Mouse (Mus musculus): ENCODE results near the gene Vps53. TPM values are rescaled to one million over a fixed set of nuclear protein-coding genes. Genes with fewer than 3 reads are reported as not detected.
"Not testable (repeated sequence)": the region's sequence is repeated elsewhere in the genome, so short reads cannot be mapped to it uniquely, and the experiment has no call there.

The Vps53 gene
- total RNA-seq (2015; ENCODE audit: low replicate concordance) (9.4 and 14.6 TPM in 2 replicates), total RNA-seq (2017; ENCODE audit: low replicate concordance) (13.0 and 13.1 TPM in 2 replicates)

- ATAC-seq (replicated peaks; ENCODE audit: low FRiP score, poor library complexity, severe bottlenecking): peak; percentile 93
Measured at GRCm38 (mm10) chr11:76179495-76180145, at the start of gene Vps53, which contains the start of gene Fam57a. Vps53 (minus strand) TSS chr11:76179647. Fam57a (plus strand) TSS chr11:76179671.

GRCm38 (mm10) chr11:76225051-76225450, 45.6 kb upstream of the Vps53 start:
- ATAC-seq (replicated peaks; ENCODE audit: low FRiP score, poor library complexity, severe bottlenecking): no peak

- ATAC-seq (replicated peaks; ENCODE audit: low FRiP score, poor library complexity, severe bottlenecking): no peak
Measured at GRCm38 (mm10) chr11:76224631-76225030, 45.2 kb upstream of the Vps53 start.

- ATAC-seq (replicated peaks; ENCODE audit: low FRiP score, poor library complexity, severe bottlenecking): peak; percentile 98
Measured at GRCm38 (mm10) chr11:76217390-76217800, 37.9 kb upstream of the Vps53 start, which contains the start of the genes Dbil5 and Gemin4. Dbil5 (plus strand) TSS chr11:76217608. Gemin4 (minus strand) TSS chr11:76217664.

- 0 out of 2 replicates have a peak, but pooled peaks have one; percentile 24 for ATAC-seq (replicated peaks; ENCODE audit: low FRiP score, poor library complexity, severe bottlenecking)
Measured at GRCm38 (mm10) chr11:76216681-76217389, 37.4 kb upstream of the Vps53 start.

GRCm38 (mm10) chr11:76216049-76216540, 36.6 kb upstream of the Vps53 start:
- no peak for ATAC-seq (replicated peaks; ENCODE audit: low FRiP score, poor library complexity, severe bottlenecking)

- no peak for ATAC-seq (replicated peaks; ENCODE audit: low FRiP score, poor library complexity, severe bottlenecking)
Measured at GRCm38 (mm10) chr11:76215011-76215410, 35.6 kb upstream of the Vps53 start.

GRCm38 (mm10) chr11:76213841-76214240, 34.4 kb upstream of the Vps53 start:
- ATAC-seq (replicated peaks; ENCODE audit: low FRiP score, poor library complexity, severe bottlenecking): no peak

GRCm38 (mm10) chr11:76211595-76211994, 32.1 kb upstream of the Vps53 start:
- not testable (repeated sequence) for ATAC-seq (replicated peaks; ENCODE audit: low FRiP score, poor library complexity, severe bottlenecking)

GRCm38 (mm10) chr11:76210228-76210985, 31.0 kb upstream of the Vps53 start:
- ATAC-seq (replicated peaks; ENCODE audit: low FRiP score, poor library complexity, severe bottlenecking): no peak

- ATAC-seq (replicated peaks; ENCODE audit: low FRiP score, poor library complexity, severe bottlenecking): no peak
Measured at GRCm38 (mm10) chr11:76206793-76207192, 27.3 kb upstream of the Vps53 start.

GRCm38 (mm10) chr11:76201761-76202674, 22.6 kb upstream of the Vps53 start:
- ATAC-seq (replicated peaks; ENCODE audit: low FRiP score, poor library complexity, severe bottlenecking): peak; percentile 88

- ATAC-seq (replicated peaks; ENCODE audit: low FRiP score, poor library complexity, severe bottlenecking): no peak
Measured at GRCm38 (mm10) chr11:76196977-76197469, 17.6 kb upstream of the Vps53 start.

GRCm38 (mm10) chr11:76196275-76196976, 17.0 kb upstream of the Vps53 start:
- ATAC-seq (replicated peaks; ENCODE audit: low FRiP score, poor library complexity, severe bottlenecking): no peak

- no peak for ATAC-seq (replicated peaks; ENCODE audit: low FRiP score, poor library complexity, severe bottlenecking)
Measured at GRCm38 (mm10) chr11:76186908-76187307, 7.5 kb upstream of the Vps53 start.

GRCm38 (mm10) chr11:76183745-76184144, 4.3 kb upstream of the Vps53 start:
- no peak for ATAC-seq (replicated peaks; ENCODE audit: low FRiP score, poor library complexity, severe bottlenecking)

- no peak for ATAC-seq (replicated peaks; ENCODE audit: low FRiP score, poor library complexity, severe bottlenecking)
Measured at GRCm38 (mm10) chr11:76180146-76180540, 696 bp upstream of the Vps53 start.

Data from erythroblast, adult 5-6 weeks (primary cell).